Mouse (Mus musculus) brain, embryonic 14.5 days (tissue): ENCODE data around the gene Erc2.

Experiments
- CTCF ChIP-seq: fragments of 200-500 bp; IDR thresholded peaks from 2 replicates; pipeline ENCODE4 v1.5.1; 2012; ENCODE audit warnings: inconsistent platforms, mild to moderate bottlenecking, moderate library complexity, borderline replicate concordance; ENCODE audit not compliant: insufficient read depth, insufficient read length; ENCODE audit errors: extremely low read depth
- POLR2A ChIP-seq: fragments of 200-500 bp; IDR thresholded peaks from 2 replicates; pipeline ENCODE4 v1.6.1; 2012; ENCODE audit warnings: mild to moderate bottlenecking, inconsistent platforms, borderline replicate concordance; ENCODE audit not compliant: poor library complexity, insufficient read depth, insufficient read length, severe bottlenecking; ENCODE audit errors: extremely low read depth

DNA sequence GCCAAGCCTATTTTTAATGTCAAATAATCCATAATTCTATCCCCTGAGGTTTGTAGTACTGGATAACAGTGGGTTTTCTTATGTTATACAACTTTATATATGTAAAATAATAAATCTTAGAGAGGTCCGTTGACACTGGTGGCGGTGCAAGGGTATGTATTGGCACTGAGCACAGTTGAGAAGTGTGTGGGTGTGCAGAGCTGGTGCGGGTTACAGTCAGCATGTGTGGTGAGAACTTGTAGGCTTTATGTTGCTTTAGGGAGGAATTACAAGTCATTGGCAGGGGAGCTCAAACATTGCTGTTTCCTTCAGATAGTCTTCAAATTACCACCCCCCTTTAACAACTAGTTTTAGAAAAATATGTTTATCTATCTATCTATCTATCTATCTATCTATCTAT lies 305.1 kb downstream of the Erc2 start:
- no peak for TF ChIP-seq POLR2A
- no peak for TF ChIP-seq CTCF
